Mouse (Mus musculus) MEL (cell line): ENCODE measurements around the gene Tmed6.

Source experiments
- CTCF ChIP-seq, 3 experiments: IDR thresholded peaks in 2 of 3; conservative IDR thresholded peaks in 1 of 3; 2 replicates each; pipeline ENCODE4 v1.5.1; 2011 to 2012; ENCODE audit warnings: low read length in 3 of 3, low read depth in 2 of 3, mild to moderate bottlenecking in 2 of 3, improper control_type of control experiment in 1 of 3, inconsistent platforms in 1 of 3, mixed read lengths in 1 of 3, moderate library complexity in 1 of 3; ENCODE audit not compliant: control insufficient read depth in 1 of 3, insufficient read depth in 1 of 3, poor library complexity in 1 of 3, severe bottlenecking in 1 of 3
- ETS1 ChIP-seq: IDR thresholded peaks from 2 replicates; pipeline ENCODE4 v1.6.1; 2012; ENCODE audit warnings: low read depth, mild to moderate bottlenecking, inconsistent platforms, low read length, improper control_type of control experiment, moderate library complexity
- GABPA ChIP-seq: IDR thresholded peaks from 2 replicates; pipeline ENCODE4 v1.6.1; 2012; ENCODE audit warnings: low read depth, mild to moderate bottlenecking, inconsistent platforms, low read length, improper control_type of control experiment, moderate library complexity
- KAT2A ChIP-seq: conservative IDR thresholded peaks from 2 replicates; pipeline ENCODE4 v1.6.1; 2012; ENCODE audit warnings: low read depth, low read length, improper control_type of control experiment, inconsistent platforms
- MAFK ChIP-seq: IDR thresholded peaks from 2 replicates; pipeline ENCODE4 v1.6.1; 2011; ENCODE audit warnings: low read depth, mild to moderate bottlenecking, low read length, improper control_type of control experiment, borderline replicate concordance
- POLR2A ChIP-seq, 2 experiments: IDR thresholded peaks; 2 replicates each; pipeline ENCODE4 v1.6.1; 2011 to 2012; ENCODE audit warnings: low read length in 2 of 2, mild to moderate bottlenecking in 2 of 2, control low read depth in 1 of 2, improper control_type of control experiment in 1 of 2, low read depth in 1 of 2, moderate library complexity in 1 of 2; ENCODE audit not compliant: control insufficient read depth in 1 of 2, insufficient read depth in 1 of 2, poor library complexity in 1 of 2
- POLR2AphosphoS5 ChIP-seq: IDR thresholded peaks from 2 replicates; pipeline ENCODE4 v1.6.1; 2012; ENCODE audit warnings: low read depth, borderline replicate concordance, mild to moderate bottlenecking, inconsistent platforms, low read length, moderate library complexity, mixed read lengths
- RAD21 ChIP-seq: IDR thresholded peaks from 2 replicates; pipeline ENCODE4 v1.6.1; 2011; ENCODE audit warnings: mild to moderate bottlenecking, low read depth, low read length, improper control_type of control experiment
- USF1 ChIP-seq: IDR thresholded peaks from 2 replicates; pipeline ENCODE4 v1.6.1; 2014; ENCODE audit warnings: low read depth, mild to moderate bottlenecking, inconsistent platforms, low read length, improper control_type of control experiment, moderate library complexity
- USF2 ChIP-seq, 2 experiments: IDR thresholded peaks; 2 replicates each; pipeline ENCODE4 v1.6.1; 2011 to 2012; ENCODE audit warnings: improper control_type of control experiment in 2 of 2, low read length in 2 of 2, borderline replicate concordance in 1 of 2, inconsistent platforms in 1 of 2, low read depth in 1 of 2, mild to moderate bottlenecking in 1 of 2; ENCODE audit not compliant: insufficient read depth in 1 of 2
- ZKSCAN1 ChIP-seq: IDR thresholded peaks from 2 replicates; pipeline ENCODE4 v1.6.1; 2012; ENCODE audit warnings: low read depth, mild to moderate bottlenecking, inconsistent platforms, low read length, improper control_type of control experiment, moderate library complexity

- TF ChIP-seq ETS1, result no peak
- no peak for TF ChIP-seq POLR2A (IDR thresholded peaks at IDR 0.05; ENCODE audit: control insufficient read depth in 1 of 2, insufficient read depth in 1 of 2, low read depth in 1 of 2, low read length in 2 of 2, poor library complexity in 1 of 2)
- TF ChIP-seq CTCF (IDR thresholded peaks at IDR 0.05 in 2 of 3, conservative IDR thresholded peaks at IDR 0.05 in 1 of 3; ENCODE audit: control insufficient read depth in 1 of 3, insufficient read depth in 1 of 3, low read depth in 2 of 3, low read length in 3 of 3, poor library complexity in 1 of 3, severe bottlenecking in 1 of 3), result no peak
- TF ChIP-seq MAFK, result no peak
- no peak for TF ChIP-seq USF2 (IDR thresholded peaks at IDR 0.05; ENCODE audit: borderline replicate concordance in 1 of 2, insufficient read depth in 1 of 2, low read depth in 1 of 2, low read length in 2 of 2)
- no peak for TF ChIP-seq GABPA
- no peak for TF ChIP-seq RAD21
- TF ChIP-seq POLR2AphosphoS5, result no peak
- no peak for TF ChIP-seq USF1
- no peak for TF ChIP-seq KAT2A
- TF ChIP-seq ZKSCAN1, result no peak
Observed at GRCm38 (mm10) chr8:107062613-107063012, 2.8 kb downstream of the Tmed6 start.
